Mouse (Mus musculus) limb, embryonic 10.5 days (tissue): Measurements from ENCODE around the gene Pirb. TPM values are rescaled to one million over a fixed set of nuclear protein-coding genes. Genes with fewer than 3 reads are reported as not detected.
"Not testable (repeated sequence)": the region's sequence is repeated elsewhere in the genome, so short reads cannot be mapped to it uniquely, and the experiment has no call there.

Experiments
- DNase-seq: peaks from one replicate; pipeline ENCODE4 v3.0.0-alpha.2; 2017; ENCODE audit warnings: low spot score
- H3K27ac ChIP-seq: fragments of 300-500 bp; sonication (generic); 2 replicates; pipeline ENCODE4 v1.5.1; 2016; ENCODE audit warnings: mild to moderate bottlenecking
- H3K27me3 ChIP-seq: fragments of 300-500 bp; sonication (generic); 2 replicates; pipeline ENCODE4 v1.6.1; 2016; ENCODE audit warnings: low read depth, mild to moderate bottlenecking; ENCODE audit not compliant: poor library complexity, severe bottlenecking
- H3K36me3 ChIP-seq: fragments of 300-500 bp; sonication (generic); 2 replicates; pipeline ENCODE4 v1.6.1; 2016; ENCODE audit warnings: mild to moderate bottlenecking, moderate library complexity
- H3K4me1 ChIP-seq: fragments of 300-500 bp; sonication (generic); 2 replicates; pipeline ENCODE4 v1.6.1; 2016
- H3K4me3 ChIP-seq: fragments of 300-500 bp; sonication (generic); 2 replicates; pipeline ENCODE4 v1.5.1; 2016; ENCODE audit warnings: mild to moderate bottlenecking, moderate library complexity
- H3K9me3 ChIP-seq: fragments of 300-500 bp; sonication (generic); replicated peaks from 2 replicates; pipeline ENCODE4 v1.6.1; 2016; ENCODE audit warnings: mild to moderate bottlenecking
- WGBS: fragments of 180-500 bp; shearing (Covaris S2); methylation state at CpG from one replicate; pipeline ENCODE4 v1.1.7; 2016; 5-methylcytosine and 5-hydroxymethylcytosine counted together
- polyA plus RNA-seq: library from polyadenylated mRNA; unstranded; fragments of >200 nt; fragmentation: Nextera tagmentation; extraction: Ambion mirVana; gene quantifications from 2 replicates; pipeline ENCODE4 v1.2.1, GENCODE M21; 2016

The Pirb gene
- 0.08 and 0.13 TPM in 2 replicates for polyA plus RNA-seq

DNA sequence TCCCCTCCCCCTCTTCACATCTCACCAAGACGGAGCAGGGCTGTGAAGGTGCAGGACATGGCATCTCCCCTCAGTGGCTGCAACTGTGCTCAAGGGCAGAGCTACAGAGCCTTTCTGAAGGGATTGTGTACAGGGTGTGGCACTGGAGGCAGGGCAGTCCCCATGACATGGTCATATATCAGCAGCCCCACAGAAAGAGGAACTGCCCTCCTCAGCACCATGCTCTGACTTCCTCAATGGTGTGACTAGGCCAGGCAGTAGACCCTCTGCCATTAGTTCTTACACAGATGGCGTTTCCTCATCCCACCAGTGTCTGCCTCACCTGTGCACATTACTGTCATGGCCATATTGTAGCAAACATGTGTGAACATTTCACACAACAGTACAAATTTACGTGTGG lies at the start of gene Pirb:
Gene Pirb, minus strand, starts transcription at position 124 of the 400 bp plus-strand sequence.
- not testable (repeated sequence) for DNase-seq, H3K4me3 ChIP-seq, H3K27me3 ChIP-seq, H3K4me1 ChIP-seq, H3K27ac ChIP-seq, H3K36me3 ChIP-seq, H3K9me3 ChIP-seq
- 33% methylated on average over 1 of the region's 3 CpGs for WGBS

DNA sequence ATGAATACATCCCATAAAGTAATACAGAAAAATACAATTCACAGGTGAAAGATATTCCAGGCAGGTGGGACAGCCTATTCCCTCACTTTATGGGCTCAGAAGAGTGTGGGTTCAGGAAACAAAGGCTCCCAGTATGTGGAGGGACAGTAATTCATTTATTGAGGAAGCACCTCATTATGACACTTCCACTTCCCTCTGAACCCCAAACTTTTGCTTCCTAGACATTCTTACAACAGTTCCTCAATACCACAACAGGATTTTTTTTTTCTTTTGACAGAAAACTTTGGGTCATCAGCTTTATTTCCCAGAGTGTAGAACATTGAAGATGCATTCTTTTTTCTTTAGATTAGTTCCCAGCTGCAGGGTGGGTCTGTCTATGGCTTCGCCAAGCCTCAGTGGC lies 12.5 kb upstream of the Pirb start:
- not testable (repeated sequence) for H3K9me3 ChIP-seq, H3K27me3 ChIP-seq, H3K4me1 ChIP-seq, DNase-seq, H3K36me3 ChIP-seq, H3K4me3 ChIP-seq, H3K27ac ChIP-seq
- no CpG with 5 or more reads among the region's 1 CpGs for WGBS

DNA sequence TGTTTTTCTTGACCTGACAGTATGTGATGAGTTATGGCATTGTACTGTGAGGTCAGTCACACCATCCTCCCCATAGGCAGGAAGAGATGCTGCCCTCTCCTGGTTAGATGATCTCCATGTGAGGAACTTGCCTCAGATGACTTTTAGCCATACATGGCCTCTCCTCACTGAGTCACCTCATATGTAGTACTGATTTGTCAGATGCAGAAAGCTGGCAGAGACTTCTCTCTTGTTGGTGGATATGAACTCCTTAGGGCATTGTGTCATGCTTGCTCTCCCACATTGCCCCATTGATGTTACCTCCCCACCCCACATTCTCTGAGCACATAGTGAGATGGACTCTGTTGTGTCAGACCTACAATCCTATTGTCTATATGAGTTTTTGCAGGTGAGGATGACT lies 5.3 kb upstream of the Pirb start:
- not testable (repeated sequence) for H3K4me1 ChIP-seq, H3K27ac ChIP-seq, DNase-seq, H3K27me3 ChIP-seq, H3K4me3 ChIP-seq, H3K36me3 ChIP-seq, H3K9me3 ChIP-seq

DNA sequence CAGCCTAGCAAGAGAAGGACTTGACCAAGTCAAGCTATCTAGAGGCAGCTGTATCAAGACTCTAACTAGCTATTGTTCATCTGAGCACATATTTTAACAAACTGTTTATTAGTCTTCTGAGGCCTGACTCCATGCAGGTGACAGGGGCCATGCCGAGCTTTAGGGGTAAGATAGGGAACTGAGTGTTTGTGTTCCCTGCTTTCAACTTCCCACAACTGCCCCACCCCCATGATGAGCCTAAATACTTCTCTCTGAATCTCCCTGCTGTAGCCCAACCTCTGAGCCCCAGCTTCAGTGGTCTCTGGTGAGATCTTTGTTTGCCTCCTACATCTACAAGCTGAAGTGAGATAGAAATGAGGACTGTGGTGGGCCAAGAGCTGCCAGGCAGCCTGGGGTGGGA lies 4.9 kb downstream of the Pirb start:
- Histone ChIP-seq H3K27ac (no peak overlapping the region), H3K4me3 (no peak overlapping the region), H3K36me3 (no peaks in the 10 kb centered on the region), H3K4me1 (no peaks in the 10 kb centered on the region), H3K27me3 (no peaks in the 10 kb centered on the region), H3K9me3 (no peaks in the 10 kb centered on the region)
- DNase-seq: no peak
- WGBS: 70% methylated on average over 1 of the region's 1 CpGs

DNA sequence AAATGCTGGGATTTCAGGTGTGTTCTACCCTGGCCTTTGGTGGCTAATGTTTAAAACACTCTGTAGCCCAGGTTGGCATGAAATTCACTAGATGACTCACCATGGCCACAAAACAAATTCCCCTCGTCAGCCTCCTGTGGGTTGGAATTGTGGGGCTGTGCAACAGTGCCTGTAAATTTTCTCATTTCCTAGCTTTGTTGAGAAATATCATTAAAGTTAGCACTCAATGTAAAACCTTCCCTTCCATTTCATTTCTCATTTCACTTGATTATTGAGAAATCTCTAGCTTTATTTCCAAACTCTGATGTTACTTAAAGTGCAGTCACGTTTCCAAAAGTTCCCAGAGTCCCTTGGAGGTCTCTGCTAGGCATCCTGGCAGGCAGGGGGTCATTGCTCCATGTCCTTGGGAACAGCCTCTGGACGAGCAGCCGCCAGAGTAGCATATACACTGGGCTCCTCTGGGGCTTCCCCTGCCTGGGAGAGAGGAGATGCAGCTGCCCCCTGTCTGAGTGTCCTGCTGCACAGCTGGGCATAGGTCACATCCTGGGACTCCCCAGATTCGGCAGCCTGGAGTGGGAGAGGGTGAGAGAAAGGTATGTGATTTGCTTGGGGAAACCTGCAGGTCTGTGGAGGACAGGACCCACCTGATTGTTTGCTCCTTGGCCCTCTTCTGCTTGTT lies 7.8 kb downstream of the Pirb start:
- no peak for DNase-seq
- no peaks in the 10 kb centered on the region for H3K4me1 ChIP-seq
- no peaks in the 10 kb centered on the region for H3K27me3 ChIP-seq
- no peak overlapping the region for H3K27ac ChIP-seq
- WGBS: 55% methylated on average over 5 of the region's 5 CpGs
- no peaks in the 10 kb centered on the region for H3K9me3 ChIP-seq
- H3K4me3 ChIP-seq: no peak overlapping the region
- H3K36me3 ChIP-seq: peaks cover 8% of the 10 kb centered on the region

DNA sequence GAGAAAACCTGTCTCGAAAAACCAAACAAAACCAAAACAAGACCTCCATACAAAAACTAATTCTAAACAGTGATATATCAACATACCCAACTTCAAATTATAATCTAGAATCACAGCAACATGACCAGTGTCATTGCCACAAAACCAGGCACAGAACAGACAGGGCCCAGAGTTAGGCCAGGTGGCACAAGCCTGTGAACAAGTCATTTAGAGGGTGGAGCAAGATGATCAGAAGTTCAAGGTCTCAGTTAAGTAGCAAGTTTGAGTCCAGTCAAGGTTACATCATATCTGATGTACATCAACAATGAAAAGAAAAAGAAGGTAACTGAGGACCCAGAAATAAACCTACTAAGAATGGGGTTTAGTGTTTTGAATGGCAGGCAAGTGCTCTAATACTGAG lies 11.2 kb downstream of the Pirb start:
- no peak overlapping the region for H3K4me3 ChIP-seq
- peaks cover 41% of the 10 kb centered on the region for H3K36me3 ChIP-seq
- no peak for DNase-seq
- H3K4me1 ChIP-seq: peaks cover 9% of the 10 kb centered on the region
- H3K27me3 ChIP-seq: no peaks in the 10 kb centered on the region
- no peaks in the 10 kb centered on the region for H3K9me3 ChIP-seq
- H3K27ac ChIP-seq: no peak overlapping the region
- 81% methylated on average over 1 of the region's 1 CpGs for WGBS

DNA sequence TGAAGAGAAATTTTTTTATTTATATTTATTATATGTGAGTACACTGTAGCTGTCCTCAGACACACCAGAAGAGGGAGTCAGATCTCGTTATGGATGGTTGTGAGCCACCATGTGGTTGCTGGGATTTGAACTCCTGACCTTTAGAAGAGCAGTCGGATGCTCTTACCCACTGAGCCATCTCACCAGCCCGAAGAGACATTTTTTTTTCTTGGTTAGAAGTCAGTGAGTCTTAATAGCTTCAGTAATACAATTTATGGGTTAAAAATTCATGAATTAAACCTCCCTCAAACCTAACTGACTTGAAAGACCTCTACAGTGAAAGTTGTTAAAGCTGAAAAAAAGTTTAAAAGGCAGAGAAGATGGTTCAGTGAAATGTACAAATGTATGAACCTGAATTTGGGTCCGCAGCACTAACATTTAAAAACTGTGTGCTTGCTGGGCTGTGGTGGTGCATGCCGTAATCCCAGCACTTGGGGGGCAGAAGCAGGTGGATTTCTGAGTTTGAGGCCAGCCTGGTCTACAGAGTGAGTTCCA lies 11.7 kb downstream of the Pirb start:
- DNase-seq, H3K27me3 ChIP-seq, H3K4me1 ChIP-seq, H3K27ac ChIP-seq, H3K9me3 ChIP-seq, H3K4me3 ChIP-seq: not testable (repeated sequence)
- peaks cover 41% of the 10 kb centered on the region for H3K36me3 ChIP-seq
- 40% methylated on average over 5 of the region's 5 CpGs for WGBS

DNA sequence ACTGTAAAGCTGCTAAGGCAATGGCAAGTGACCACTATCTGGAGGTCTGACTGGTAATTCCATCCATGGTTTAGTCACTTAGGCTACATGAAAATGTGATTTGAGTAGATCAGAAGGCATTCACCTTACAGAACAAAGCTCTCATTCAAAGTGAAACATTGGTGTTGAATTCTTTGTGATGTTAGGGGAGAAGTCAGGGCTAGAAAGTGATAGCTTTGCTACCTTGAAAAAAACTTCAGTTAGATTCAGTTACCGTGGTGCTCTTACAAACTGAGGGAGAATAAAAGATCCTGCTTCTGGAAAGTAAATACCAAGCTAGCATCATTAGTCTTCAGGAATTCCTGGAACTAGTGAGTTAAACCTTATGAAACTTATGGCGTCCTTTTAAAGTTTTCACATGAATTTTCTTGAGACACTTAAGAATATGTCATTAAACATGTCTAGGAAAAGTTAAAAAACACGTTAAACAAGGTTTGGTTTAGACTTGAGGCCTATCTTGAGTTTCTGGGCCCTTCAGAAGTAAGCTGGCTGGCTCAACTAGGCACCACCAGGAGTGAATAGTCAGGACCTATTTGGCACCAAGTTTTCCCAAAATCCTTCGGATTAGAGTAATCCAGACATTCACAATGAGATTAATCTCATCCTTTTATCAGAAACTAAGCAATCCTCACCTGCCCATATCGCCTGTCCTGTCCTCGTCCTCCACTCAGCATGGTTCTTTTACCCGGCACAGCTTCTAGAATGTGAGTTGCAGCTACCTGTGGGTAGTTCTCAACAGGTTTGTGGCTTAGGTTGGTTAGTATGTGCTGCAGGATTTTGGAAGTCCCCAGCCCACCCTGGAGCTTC lies 12.4 kb downstream of the Pirb start:
- Histone ChIP-seq H3K27ac (no peak overlapping the region), H3K9me3 (no peaks in the 10 kb centered on the region), H3K36me3 (peaks cover 41% of the 10 kb centered on the region), H3K4me1 (peaks cover 11% of the 10 kb centered on the region), H3K27me3 (no peaks in the 10 kb centered on the region), H3K4me3 (no peak overlapping the region)
- peak; percentile 40 for DNase-seq
- 23% methylated on average over 7 of the region's 7 CpGs for WGBS

DNA sequence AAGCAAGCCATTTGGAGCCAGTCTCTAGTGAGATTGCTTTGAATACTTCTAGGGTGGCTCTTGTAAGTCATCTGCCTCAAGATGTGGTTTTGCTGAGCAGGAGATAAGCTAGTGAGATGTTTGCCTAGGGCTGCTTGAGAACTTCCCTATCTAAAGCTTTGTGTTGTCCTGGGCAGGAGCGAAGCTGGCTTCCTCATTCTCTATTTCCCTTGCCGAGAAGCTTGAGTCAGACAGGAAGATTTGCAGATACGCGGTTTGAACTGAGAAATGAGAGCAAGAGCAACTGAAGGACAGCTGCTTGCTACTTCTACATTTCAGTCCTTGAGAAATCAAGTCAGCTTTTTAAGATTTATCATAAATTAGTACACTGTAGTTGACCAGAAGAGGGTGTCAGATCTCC lies 13.2 kb downstream of the Pirb start:
- peaks cover 11% of the 10 kb centered on the region for H3K4me1 ChIP-seq
- 0 out of 2 replicates have a peak overlapping the region, but pooled peaks have one; percentile 85 for H3K4me3 ChIP-seq
- H3K36me3 ChIP-seq: peaks cover 41% of the 10 kb centered on the region
- no peak overlapping the region for H3K27ac ChIP-seq
- no peak for DNase-seq
- WGBS: 70% methylated on average over 4 of the region's 4 CpGs
- H3K27me3 ChIP-seq: no peaks in the 10 kb centered on the region
- H3K9me3 ChIP-seq: no peaks in the 10 kb centered on the region

DNA sequence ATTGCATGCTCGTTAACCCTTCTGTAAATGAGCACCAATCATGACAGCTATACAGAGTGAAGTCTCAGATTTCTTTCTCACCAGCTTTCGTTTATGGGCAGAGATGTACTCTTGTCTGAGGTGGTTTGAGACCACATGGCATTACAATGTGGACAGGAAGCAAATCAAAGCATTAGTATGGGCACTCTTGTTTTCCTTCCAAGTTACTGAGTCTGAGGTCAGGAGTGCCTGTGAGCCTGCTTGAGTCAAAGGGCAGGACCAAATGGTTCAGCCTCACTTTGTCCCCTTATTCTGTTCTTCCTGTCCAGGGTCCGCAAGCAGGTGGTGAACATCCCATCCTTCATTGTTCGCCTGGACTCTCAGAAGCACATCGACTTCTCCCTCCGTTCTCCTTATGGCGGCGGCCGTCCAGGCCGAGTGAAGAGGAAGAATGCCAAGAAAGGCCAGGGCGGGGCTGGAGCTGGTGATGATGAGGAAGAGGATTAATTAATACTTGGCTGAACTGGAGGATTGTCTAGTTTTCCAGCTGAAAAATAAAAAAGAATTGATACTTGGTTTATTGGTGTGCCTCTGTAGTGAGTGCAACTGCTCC lies 13.8 kb downstream of the Pirb start:
- H3K9me3 ChIP-seq: no peaks in the 10 kb centered on the region
- no peak for DNase-seq
- H3K4me1 ChIP-seq: peaks cover 11% of the 10 kb centered on the region
- 71% methylated on average over 11 of the region's 11 CpGs for WGBS
- no peaks in the 10 kb centered on the region for H3K27me3 ChIP-seq
- H3K27ac ChIP-seq: no peak overlapping the region
- peaks cover 46% of the 10 kb centered on the region for H3K36me3 ChIP-seq
- peak overlapping the region; percentile 85 for H3K4me3 ChIP-seq

DNA sequence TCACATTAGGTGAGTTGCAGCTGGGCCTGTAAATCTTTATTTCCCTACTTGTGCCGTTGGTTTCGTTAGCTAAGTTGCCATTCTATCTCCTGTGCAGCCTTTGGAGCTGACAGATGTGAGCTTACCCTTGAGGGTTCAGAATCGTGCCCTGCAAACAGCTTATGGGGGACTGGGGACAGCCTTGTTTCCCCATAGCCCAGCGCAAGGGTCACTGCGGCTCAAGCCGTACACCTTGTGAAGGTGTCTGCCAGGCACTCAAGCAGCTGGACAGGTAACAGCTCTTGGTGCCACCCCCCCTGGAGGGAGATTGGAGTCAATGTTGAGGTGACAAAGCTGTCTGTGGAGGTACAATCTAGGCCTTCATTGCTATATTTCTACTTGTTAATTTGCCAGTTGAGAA lies 14.3 kb downstream of the Pirb start:
- Histone ChIP-seq H3K9me3 (no peaks in the 10 kb centered on the region), H3K27ac (peak overlapping the region; percentile 95; the same call in 1 of the 2 replicates), H3K4me1 (peaks cover 11% of the 10 kb centered on the region), H3K36me3 (peaks cover 51% of the 10 kb centered on the region), H3K4me3 (peak overlapping the region; percentile 85), H3K27me3 (no peaks in the 10 kb centered on the region)
- WGBS: 34% methylated on average over 6 of the region's 6 CpGs
- DNase-seq: no peak

DNA sequence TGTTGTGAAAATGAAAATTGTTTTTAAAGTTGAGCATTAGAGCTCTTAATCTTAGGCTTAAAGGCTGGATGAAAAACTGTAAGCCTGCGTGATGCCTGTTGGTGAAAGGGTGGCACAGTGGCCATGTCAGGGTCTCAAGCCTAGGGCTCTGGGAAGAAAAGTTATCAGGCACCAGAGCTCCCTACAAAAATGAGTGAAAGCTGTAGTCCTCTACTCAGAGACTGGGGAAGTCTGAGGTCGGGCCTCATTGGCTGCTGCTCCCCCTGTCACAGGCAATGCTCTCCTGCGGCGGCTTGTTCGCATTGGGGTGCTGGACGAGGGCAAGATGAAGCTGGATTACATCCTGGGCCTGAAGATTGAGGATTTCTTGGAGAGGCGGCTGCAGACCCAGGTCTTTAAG lies 14.7 kb downstream of the Pirb start:
- DNase-seq, H3K9me3 ChIP-seq, H3K27me3 ChIP-seq: not testable (repeated sequence)
- peaks cover 11% of the 10 kb centered on the region for H3K4me1 ChIP-seq
- H3K36me3 ChIP-seq: peaks cover 56% of the 10 kb centered on the region
- H3K4me3 ChIP-seq: peak overlapping the region; percentile 85
- peak overlapping the region; percentile 95 for H3K27ac ChIP-seq
- 5% methylated on average over 7 of the region's 7 CpGs for WGBS

DNA sequence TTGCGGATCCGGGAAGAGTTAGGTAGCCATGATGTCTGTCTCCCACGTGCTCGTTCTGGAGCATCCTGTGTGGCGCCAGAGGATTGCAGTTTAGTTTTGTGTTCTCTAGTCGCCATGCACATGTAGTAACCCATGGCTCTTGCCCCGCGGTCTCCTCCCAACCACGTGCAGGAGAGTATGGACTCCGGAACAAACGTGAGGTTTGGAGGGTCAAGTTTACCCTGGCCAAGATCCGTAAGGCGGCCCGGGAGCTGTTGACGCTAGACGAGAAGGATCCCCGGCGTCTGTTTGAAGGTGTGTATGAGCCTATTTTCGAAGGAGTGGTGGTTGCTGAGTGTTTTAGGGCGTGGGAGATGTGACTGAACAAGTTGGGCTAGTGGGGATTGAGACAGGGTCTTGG lies 15.7 kb downstream of the Pirb start:
- no peaks in the 10 kb centered on the region for H3K27me3 ChIP-seq
- no peaks in the 10 kb centered on the region for H3K9me3 ChIP-seq
- peak overlapping the region; percentile 95 for H3K27ac ChIP-seq
- under 1% methylated on average over 20 of the region's 20 CpGs for WGBS
- peaks cover 66% of the 10 kb centered on the region for H3K36me3 ChIP-seq
- H3K4me3 ChIP-seq: peak overlapping the region; percentile 85
- peaks cover 11% of the 10 kb centered on the region for H3K4me1 ChIP-seq
- DNase-seq: no peak
